Mouse (Mus musculus) lung, embryonic 16.5 days (tissue): ENCODE data around the gene Olfr1358. TPM values are rescaled to one million over a fixed set of nuclear protein-coding genes. Genes with fewer than 3 reads are reported as not detected.
A peak's percentile ranks its signal among the peaks of the same experiment; 100 is the strongest.

Source experiments
- ATAC-seq: fragments of 200-750 bp; cut with Nextera tagmentation; 2 replicates; pipeline ENCODE4 v1.8.0; 2017; ENCODE audit warnings: low read depth, mild to moderate bottlenecking, moderate library complexity
- H3K27ac ChIP-seq: fragments of 300-500 bp; sonication (generic); 2 replicates; pipeline ENCODE4 v1.5.1; 2014; ENCODE audit warnings: mild to moderate bottlenecking, control low read depth, low read length
- H3K27me3 ChIP-seq: fragments of 300-500 bp; sonication (generic); 2 replicates; pipeline ENCODE4 v1.6.1; 2014; ENCODE audit warnings: low read depth, low read length, mixed read lengths; ENCODE audit not compliant: control insufficient read depth, insufficient read depth
- H3K36me3 ChIP-seq: fragments of 300-500 bp; sonication (generic); 2 replicates; pipeline ENCODE4 v1.6.1; 2014; ENCODE audit warnings: low read length; ENCODE audit not compliant: control insufficient read depth, insufficient read depth
- H3K4me1 ChIP-seq: fragments of 300-500 bp; sonication (generic); replicated peaks from 2 replicates; pipeline ENCODE4 v1.6.1; 2014; ENCODE audit warnings: low read length, mixed read lengths; ENCODE audit not compliant: control insufficient read depth, insufficient read depth
- H3K4me2 ChIP-seq: fragments of 300-500 bp; sonication (generic); 2 replicates; pipeline ENCODE4 v1.6.1; 2014; ENCODE audit warnings: low read depth, low read length, control low read depth
- H3K4me3 ChIP-seq: fragments of 300-500 bp; sonication (generic); 2 replicates; pipeline ENCODE4 v1.5.1; 2014; ENCODE audit warnings: mild to moderate bottlenecking, low read length, control low read depth
- H3K9ac ChIP-seq: fragments of 300-500 bp; sonication (generic); 2 replicates; pipeline ENCODE4 v1.6.1; 2014; ENCODE audit warnings: low read length, control low read depth
- H3K9me3 ChIP-seq: fragments of 300-500 bp; sonication (generic); 2 replicates; pipeline ENCODE4 v1.6.1; 2016; ENCODE audit warnings: low read length; ENCODE audit not compliant: control insufficient read depth
- WGBS: fragments of 180-500 bp; shearing (Covaris S2); extraction: QIAGEN DNeasy Blood & Tissue Kit; methylation state at CpG from one replicate; pipeline ENCODE4 v1.1.7; 2014; 5-methylcytosine and 5-hydroxymethylcytosine counted together
- polyA plus RNA-seq: library from polyadenylated mRNA; unstranded; fragments of >200 nt; fragmentation: Nextera tagmentation; extraction: Ambion mirVana; gene quantifications from 2 replicates; pipeline ENCODE4 v1.2.1, GENCODE M21; 2015

The Olfr1358 gene
- polyA plus RNA-seq = not detected in 2 replicates

DNA sequence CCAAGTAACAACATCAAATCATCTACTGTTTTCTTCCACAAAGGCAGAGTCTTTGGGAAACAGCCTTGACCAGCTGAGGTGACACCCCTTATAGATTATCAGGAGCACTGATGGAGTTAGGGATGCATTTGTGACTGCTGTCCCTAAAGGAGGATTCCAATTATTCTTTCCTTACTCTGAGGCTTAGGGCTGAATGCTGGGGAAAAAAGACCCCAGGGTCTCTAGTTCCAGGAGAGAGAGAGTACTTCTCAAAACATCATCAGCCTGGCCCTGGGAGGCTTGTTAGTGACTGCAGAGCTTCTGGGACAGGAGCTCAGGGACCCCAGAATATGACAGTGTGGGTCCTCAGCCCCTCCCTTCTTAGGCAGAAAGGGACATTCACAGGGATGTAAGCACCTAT, at the start of gene Olfr1358:
Olfr1358 (plus strand) TSS at position 301 of the 400 bp plus-strand sequence.
- ATAC-seq = no peak
- no peaks in the 10 kb centered on the region for H3K27me3 ChIP-seq
- no peaks in the 10 kb centered on the region for H3K4me1 ChIP-seq
- no peaks in the 10 kb centered on the region for H3K9me3 ChIP-seq
- no peaks in the 10 kb centered on the region for H3K36me3 ChIP-seq
- H3K9ac ChIP-seq = no peak within 1 kb of the TSS
- no peak within 1 kb of the TSS for H3K4me2 ChIP-seq
- no peak within 1 kb of the TSS for H3K27ac ChIP-seq
- no peak within 1 kb of the TSS for H3K4me3 ChIP-seq

DNA sequence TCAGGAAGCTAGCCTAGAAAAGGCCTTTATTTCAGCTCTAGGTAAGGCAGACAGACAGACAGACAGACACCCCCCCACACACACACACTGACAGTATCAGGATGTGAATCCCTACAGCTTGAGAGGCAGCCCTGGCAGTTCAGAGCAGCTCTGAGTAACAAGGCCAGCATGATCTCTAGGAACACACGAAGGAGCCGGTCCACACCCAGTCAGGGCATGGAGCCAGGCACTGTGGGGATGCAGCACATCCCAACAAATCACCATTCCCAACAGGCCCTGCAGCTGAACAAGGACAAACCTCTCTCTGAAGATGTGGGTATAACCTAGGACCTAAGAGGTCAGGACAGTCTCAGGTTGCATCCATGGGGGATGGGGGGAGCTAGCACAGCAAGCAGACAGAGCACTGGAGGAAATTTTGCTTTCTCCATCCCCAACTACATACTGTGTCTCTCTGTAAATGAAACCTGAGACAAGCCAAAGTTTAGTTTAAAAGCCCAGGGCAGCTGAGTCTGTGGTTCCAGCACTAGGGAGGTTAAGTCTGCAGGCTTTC, 49.4 kb upstream of the Olfr1358 start:
- Histone ChIP-seq H3K9ac (no peak overlapping the region), H3K27me3 (no peaks in the 10 kb centered on the region), H3K4me2 (no peak overlapping the region), H3K27ac (no peak overlapping the region), H3K36me3 (no peaks in the 10 kb centered on the region), H3K9me3 (no peaks in the 10 kb centered on the region), H3K4me1 (peaks cover 13% of the 10 kb centered on the region), H3K4me3 (no peak overlapping the region)
- ATAC-seq = no peak
- WGBS = 44% methylated on average over 2 of the region's 2 CpGs

DNA sequence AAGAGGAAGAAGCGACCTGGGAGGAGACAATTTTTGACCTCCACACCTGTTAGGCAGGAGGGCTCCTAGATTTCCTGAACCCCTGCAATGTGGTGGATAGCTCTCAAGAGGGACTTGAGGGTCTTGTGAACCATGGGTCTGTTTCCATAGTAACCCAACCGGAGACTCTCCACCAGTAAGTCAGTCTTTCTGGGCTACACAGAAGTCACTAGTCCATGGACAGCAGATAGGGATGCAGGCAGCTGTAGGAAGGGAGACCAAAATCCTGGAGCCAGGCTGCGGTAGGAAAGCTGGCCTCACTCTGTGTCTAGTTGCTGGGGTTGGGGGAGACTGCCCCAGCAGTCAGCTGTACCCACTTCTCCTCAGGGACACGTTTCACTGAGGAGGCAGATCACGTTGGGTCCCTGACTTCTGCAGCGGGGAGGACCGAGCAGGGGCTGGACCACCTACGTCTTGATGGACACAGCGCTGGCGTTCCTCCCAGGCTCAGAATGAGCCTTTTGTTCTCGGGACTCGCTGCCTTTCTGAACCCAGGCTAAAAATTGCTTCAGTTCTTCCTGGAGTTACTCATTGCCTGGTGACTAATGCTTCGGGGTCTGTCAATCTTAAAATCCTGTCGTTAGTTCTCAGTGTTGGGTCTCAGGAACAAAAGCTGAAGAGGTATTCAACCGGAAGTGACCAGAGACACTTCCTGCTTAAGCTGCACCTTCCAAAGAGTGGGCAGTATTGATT, 46.5 kb upstream of the Olfr1358 start:
- no peaks in the 10 kb centered on the region for H3K27me3 ChIP-seq
- no peaks in the 10 kb centered on the region for H3K9me3 ChIP-seq
- peak overlapping the region; percentile 31; the same call in 1 of the 2 replicates for H3K9ac ChIP-seq
- H3K4me2 ChIP-seq = peak overlapping the region; percentile 30
- ATAC-seq = peak; percentile 48
- no peaks in the 10 kb centered on the region for H3K36me3 ChIP-seq
- H3K27ac ChIP-seq = peak overlapping the region; percentile 45
- WGBS = 33% methylated on average over 15 of the region's 15 CpGs
- H3K4me3 ChIP-seq = no peak overlapping the region
- peaks cover 4% of the 10 kb centered on the region for H3K4me1 ChIP-seq

DNA sequence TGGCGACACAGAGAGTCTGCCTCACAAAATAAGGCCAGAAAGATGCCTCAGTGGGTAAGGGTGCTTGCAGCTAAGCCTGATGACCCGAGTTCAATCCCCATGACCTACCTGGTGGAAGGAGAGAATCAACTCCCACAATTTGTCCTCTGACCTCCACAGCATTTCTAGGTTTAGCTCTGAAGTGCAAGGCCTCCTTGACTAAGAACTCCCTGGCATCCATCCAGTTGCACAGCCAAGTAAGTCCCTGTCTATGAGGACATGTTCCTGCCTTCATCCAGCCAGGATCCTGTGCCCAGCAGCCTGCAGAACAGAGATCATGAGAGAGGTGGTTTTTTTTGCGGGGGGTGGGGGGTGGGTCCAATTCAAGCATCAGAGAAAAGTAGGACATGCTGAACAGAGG, 45.2 kb upstream of the Olfr1358 start:
- no peaks in the 10 kb centered on the region for H3K36me3 ChIP-seq
- H3K4me3 ChIP-seq = no peak overlapping the region
- WGBS = 71% methylated on average over 3 of the region's 3 CpGs
- no peaks in the 10 kb centered on the region for H3K27me3 ChIP-seq
- ATAC-seq = no peak
- no peaks in the 10 kb centered on the region for H3K9me3 ChIP-seq
- no peak overlapping the region for H3K9ac ChIP-seq
- H3K4me2 ChIP-seq = no peak overlapping the region
- no peak overlapping the region for H3K27ac ChIP-seq
- peaks cover 4% of the 10 kb centered on the region for H3K4me1 ChIP-seq

DNA sequence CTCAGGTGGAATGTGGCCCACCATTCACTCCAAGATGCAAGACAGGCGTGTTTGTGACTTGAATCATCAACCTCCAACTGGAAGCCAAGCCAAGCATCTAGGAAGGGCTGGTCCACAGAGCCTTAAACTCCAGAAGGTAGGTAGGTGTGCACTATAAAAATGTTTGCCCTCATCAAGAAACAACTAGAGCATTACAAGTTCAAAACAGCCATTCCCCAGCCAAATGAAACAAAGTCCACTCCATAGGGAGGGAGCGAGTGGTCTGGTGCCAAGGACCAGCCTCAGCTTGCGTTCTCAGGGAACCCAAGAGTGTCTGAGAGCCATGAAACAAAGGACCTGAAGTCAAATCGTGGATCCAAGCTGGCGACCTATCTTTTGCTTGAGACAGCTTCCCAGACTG, 43.8 kb upstream of the Olfr1358 start:
- Histone ChIP-seq H3K27ac (no peak overlapping the region), H3K4me1 (peaks cover 4% of the 10 kb centered on the region), H3K27me3 (no peaks in the 10 kb centered on the region), H3K4me2 (no peak overlapping the region), H3K9ac (no peak overlapping the region), H3K9me3 (no peaks in the 10 kb centered on the region), H3K36me3 (no peaks in the 10 kb centered on the region), H3K4me3 (no peak overlapping the region)
- 36% methylated on average over 5 of the region's 5 CpGs for WGBS
- no peak for ATAC-seq

DNA sequence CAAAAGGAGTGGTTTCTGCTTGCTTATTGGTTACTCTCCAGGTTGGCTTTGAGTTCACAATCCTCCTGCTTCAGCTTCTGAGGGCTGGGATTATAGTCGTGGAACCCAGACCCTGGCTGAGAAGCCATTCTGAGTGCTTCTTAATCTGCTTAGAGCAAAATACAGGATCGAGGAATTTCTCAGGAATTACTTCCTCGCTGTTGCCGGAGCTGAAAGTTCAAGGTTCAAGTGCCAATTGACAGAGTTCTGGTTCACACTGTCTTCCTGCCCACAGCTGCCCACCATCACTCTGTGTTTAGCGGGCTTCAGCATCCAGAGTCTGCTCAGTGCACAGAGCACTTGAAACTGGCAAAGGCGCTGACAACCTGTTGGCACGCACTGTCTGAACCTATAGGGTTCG, 42.5 kb upstream of the Olfr1358 start:
- H3K4me2 ChIP-seq = no peak overlapping the region
- WGBS = 49% methylated on average over 8 of the region's 8 CpGs
- no peak overlapping the region for H3K9ac ChIP-seq
- no peaks in the 10 kb centered on the region for H3K36me3 ChIP-seq
- ATAC-seq = no peak
- H3K9me3 ChIP-seq = no peaks in the 10 kb centered on the region
- H3K4me1 ChIP-seq = peaks cover 4% of the 10 kb centered on the region
- no peak overlapping the region for H3K4me3 ChIP-seq
- H3K27ac ChIP-seq = no peak overlapping the region
- H3K27me3 ChIP-seq = no peaks in the 10 kb centered on the region

DNA sequence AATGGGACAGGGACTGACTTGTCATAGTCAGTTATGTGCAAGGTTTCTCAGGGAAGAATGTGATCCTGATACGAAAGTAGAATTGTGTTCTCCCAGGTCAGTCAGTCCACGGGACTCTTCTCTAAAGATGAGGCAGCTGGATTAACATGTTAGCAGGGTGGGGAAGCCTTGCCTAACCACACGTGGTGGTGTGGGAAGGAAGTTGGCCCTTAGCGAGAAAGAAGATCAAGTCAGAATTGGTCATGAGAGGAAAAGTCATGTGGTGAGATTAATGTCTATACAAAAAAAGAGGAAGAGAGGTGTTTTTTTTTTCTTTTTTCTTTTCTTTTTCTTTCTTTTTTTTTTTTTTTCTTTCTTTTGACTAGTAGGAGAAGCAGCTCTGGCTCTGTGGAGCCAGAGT, 40.4 kb upstream of the Olfr1358 start:
- Histone ChIP-seq H3K36me3 (no peaks in the 10 kb centered on the region), H3K4me1 (peaks cover 5% of the 10 kb centered on the region), H3K4me3 (no peak overlapping the region), H3K27me3 (no peaks in the 10 kb centered on the region), H3K9ac (no peak overlapping the region), H3K9me3 (no peaks in the 10 kb centered on the region), H3K27ac (no peak overlapping the region), H3K4me2 (no peak overlapping the region)
- no peak for ATAC-seq
- 69% methylated on average over 4 of the region's 4 CpGs for WGBS

DNA sequence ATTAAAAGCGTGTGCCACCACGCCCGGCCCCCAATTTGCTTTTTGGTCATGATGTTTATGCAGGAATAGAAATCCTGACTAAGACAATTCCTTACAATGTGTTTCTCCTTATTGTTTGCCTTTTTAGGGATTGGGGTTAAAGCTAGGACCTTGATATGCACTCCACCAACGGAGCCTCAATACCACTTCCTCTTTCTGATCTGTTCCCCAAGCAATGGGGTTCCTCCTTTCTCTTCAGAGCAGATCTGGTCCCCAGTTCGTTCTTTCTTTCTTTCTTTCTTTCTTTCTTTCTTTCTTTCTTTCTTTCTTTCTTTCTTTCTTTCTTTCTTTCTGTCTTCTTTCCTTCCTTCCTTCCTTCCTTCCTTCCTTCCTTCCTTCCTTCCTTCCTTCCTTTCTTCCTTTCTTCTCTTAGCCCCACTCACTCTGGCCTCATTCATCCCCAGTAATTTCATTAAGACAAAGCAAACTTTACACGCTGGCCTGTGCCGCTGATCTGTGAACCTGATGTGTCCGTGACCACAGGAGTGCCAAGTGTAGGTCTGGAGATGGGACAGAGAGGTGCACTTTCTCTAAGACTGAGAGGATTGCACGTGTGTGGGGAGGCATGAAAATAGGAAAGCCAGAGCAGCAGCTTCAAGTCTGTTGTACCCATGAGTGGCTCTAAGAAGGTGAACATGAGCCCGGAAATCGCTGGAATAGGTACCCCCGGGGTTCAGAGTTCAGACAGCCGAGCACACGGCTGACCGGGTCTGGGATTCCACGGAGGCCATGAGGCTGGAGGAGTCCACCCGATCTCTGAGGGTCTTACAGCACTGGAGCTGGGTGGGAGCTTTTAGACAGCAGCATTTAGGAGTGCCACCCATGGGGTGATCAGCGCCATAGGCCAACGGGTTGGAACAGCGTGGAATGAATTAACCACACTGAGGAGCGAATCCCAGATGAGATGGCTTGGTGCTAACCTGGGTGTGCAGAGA, 36.0 kb upstream of the Olfr1358 start:
- 34% methylated on average over 21 of the region's 21 CpGs for WGBS

DNA sequence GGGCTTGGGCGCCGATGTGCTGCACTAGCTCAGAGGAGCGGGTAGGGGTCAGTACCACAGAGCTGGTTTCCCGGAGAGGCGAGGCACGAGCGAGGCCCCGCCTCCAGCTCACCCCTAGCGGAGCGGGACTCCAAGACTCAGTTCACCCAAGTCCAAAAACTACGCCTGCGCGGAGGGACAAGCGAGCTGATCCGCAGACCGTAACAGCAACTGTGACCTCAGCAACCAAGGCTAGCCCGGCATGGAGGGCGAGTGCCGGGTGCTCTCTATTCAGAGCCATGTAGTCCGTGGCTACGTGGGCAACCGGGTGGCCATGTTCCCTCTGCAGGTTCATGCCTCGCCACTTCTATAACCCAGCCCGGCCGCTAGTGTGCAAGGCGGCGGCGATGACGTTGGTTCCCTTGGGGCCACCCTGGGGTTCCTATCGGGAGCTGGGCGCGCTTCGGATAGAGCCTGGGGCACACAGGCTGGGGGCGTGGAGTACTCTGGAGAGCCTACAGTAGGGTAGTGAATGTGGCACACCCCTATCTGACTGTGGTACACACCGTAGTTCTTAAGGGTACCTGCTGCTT, 35.2 kb upstream of the Olfr1358 start:
- Histone ChIP-seq H3K9me3 (no peaks in the 10 kb centered on the region), H3K27me3 (no peaks in the 10 kb centered on the region), H3K9ac (peak overlapping the region; percentile 63), H3K27ac (no peak overlapping the region), H3K4me2 (peak overlapping the region; percentile 95), H3K36me3 (no peaks in the 10 kb centered on the region), H3K4me1 (peaks cover 8% of the 10 kb centered on the region), H3K4me3 (peak overlapping the region; percentile 61)
- WGBS = 1% methylated on average over 35 of the region's 35 CpGs
- ATAC-seq = peak; percentile 94

More for the DNA sequence above, 36.0 kb upstream of the Olfr1358 start:
- H3K27me3 ChIP-seq = no peaks in the 10 kb centered on the region
- peak overlapping the region; percentile 95 for H3K4me2 ChIP-seq
- ATAC-seq = no peak
- H3K27ac ChIP-seq = no peak overlapping the region
- H3K36me3 ChIP-seq = no peaks in the 10 kb centered on the region
- no peaks in the 10 kb centered on the region for H3K9me3 ChIP-seq
- peak overlapping the region; percentile 63 for H3K9ac ChIP-seq
- peaks cover 8% of the 10 kb centered on the region for H3K4me1 ChIP-seq
- H3K4me3 ChIP-seq = peak overlapping the region; percentile 61
